Mouse (Mus musculus) forebrain, embryonic 14.5 days (tissue): ENCODE data around the gene Erc2. TPM values are rescaled to one million over a fixed set of nuclear protein-coding genes. Genes with fewer than 3 reads are reported as not detected.

Experiments used
- ATAC-seq: fragments of 200-750 bp; cut with Nextera tagmentation; 2 replicates; pipeline ENCODE4 v1.8.0; 2017; ENCODE audit warnings: mild to moderate bottlenecking, moderate library complexity
- DNase-seq: peaks from one replicate; pipeline ENCODE4 v3.0.0-alpha.2; 2015; ENCODE audit warnings: low spot score
- H3K27ac ChIP-seq: fragments of 300-500 bp; sonication (generic); 2 replicates; pipeline ENCODE4 v1.5.1; 2014; ENCODE audit warnings: low read depth, mild to moderate bottlenecking, control low read depth, low read length, moderate library complexity
- H3K27me3 ChIP-seq: fragments of 300-500 bp; sonication (generic); replicated peaks from 2 replicates; pipeline ENCODE4 v1.6.1; 2014; ENCODE audit warnings: low read length, control low read depth, mixed read lengths; ENCODE audit not compliant: control insufficient read depth, insufficient read depth
- H3K36me3 ChIP-seq: fragments of 300-500 bp; sonication (generic); 2 replicates; pipeline ENCODE4 v1.6.1; 2014; ENCODE audit warnings: low read length, control low read depth; ENCODE audit not compliant: control insufficient read depth, insufficient read depth
- H3K4me1 ChIP-seq: fragments of 300-500 bp; sonication (generic); 2 replicates; pipeline ENCODE4 v1.6.1; 2014; ENCODE audit warnings: antibody characterized with exemption, low read length, control low read depth; ENCODE audit not compliant: control insufficient read depth, insufficient read depth
- H3K4me2 ChIP-seq: fragments of 300-500 bp; sonication (generic); 2 replicates; pipeline ENCODE4 v1.6.1; 2014; ENCODE audit warnings: mild to moderate bottlenecking, control low read depth, low read length
- H3K4me3 ChIP-seq: fragments of 300-500 bp; sonication (generic); 2 replicates; pipeline ENCODE4 v1.5.1; 2014; ENCODE audit warnings: low read depth, low read length, control low read depth
- H3K9ac ChIP-seq: fragments of 300-500 bp; sonication (generic); 2 replicates; pipeline ENCODE4 v1.6.1; 2014; ENCODE audit warnings: mild to moderate bottlenecking, low read length, control low read depth, moderate library complexity
- H3K9me3 ChIP-seq: fragments of 300-500 bp; sonication (generic); replicated peaks from 2 replicates; pipeline ENCODE4 v1.6.1; 2016; ENCODE audit warnings: low read length, control low read depth, mixed read lengths; ENCODE audit not compliant: control insufficient read depth
- WGBS: fragments of 180-500 bp; shearing (Covaris S2); extraction: QIAGEN DNeasy Blood & Tissue Kit; methylation state at CpG from one replicate; pipeline ENCODE4 v1.1.7; 2014; 5-methylcytosine and 5-hydroxymethylcytosine counted together
- polyA plus RNA-seq: library from polyadenylated mRNA; unstranded; fragments of >200 nt; fragmentation: Nextera tagmentation; extraction: Ambion mirVana; gene quantifications from 2 replicates; pipeline ENCODE4 v1.2.1, GENCODE M21; 2014

Erc2 gene
- polyA plus RNA-seq, 1 experiment from 2014 or later: 40.6 TPM

DNA sequence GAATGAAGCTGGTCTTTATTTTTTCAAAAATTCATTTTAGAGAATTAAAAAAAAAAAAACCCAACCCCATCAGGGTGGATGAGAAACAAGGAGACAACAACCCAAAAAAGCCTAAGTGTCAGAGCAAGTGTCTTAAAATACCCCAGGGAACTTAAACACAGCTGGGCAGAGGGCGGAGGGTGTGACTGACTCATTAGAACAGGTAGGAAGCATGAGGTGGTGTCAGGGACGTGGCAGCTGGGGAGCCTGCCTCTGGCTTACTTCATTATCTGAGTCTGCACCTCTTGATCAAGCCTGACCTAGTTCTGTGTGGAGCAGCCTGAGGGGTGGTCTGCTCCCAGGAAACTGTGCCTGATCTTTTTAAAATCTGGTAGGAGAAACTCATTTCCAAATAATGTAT is 20.8 kb downstream of the Erc2 start:
- no peaks in the 10 kb centered on the region for H3K9me3 ChIP-seq
- H3K36me3 ChIP-seq: no peaks in the 10 kb centered on the region
- H3K4me2 ChIP-seq: no peak overlapping the region
- DNase-seq (no peak), ATAC-seq (no peak)
- no peak overlapping the region for H3K9ac ChIP-seq
- H3K27me3 ChIP-seq: no peaks in the 10 kb centered on the region
- H3K4me3 ChIP-seq: no peak overlapping the region
- H3K27ac ChIP-seq: no peak overlapping the region
- H3K4me1 ChIP-seq: no peaks in the 10 kb centered on the region
- WGBS: 74% methylated on average over 2 of the region's 2 CpGs

DNA sequence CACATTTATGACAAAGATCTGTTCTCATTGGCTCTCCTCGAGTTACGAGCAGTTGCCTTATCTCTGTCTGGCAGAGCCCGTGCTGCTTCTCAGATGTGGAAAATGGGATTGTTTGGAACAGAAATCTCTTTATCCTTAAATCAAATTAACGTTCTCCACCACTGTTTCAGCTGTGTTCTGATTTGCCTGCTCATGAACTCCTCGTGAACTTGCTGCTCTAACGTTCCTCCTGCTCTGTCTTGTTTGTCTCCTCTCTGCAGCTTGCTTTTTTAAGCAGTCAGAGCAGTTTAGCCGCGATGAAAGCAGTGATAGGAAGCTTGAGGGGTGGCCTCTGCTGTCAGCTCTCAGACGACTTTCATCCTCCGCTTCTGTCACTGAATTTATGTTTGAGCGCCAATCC is 32.4 kb downstream of the Erc2 start:
- Histone ChIP-seq H3K4me3 (no peak overlapping the region), H3K27ac (no peak overlapping the region), H3K4me2 (no peak overlapping the region), H3K9me3 (no peaks in the 10 kb centered on the region), H3K36me3 (peaks cover 12% of the 10 kb centered on the region; the same call in 1 of the 2 replicates), H3K27me3 (no peaks in the 10 kb centered on the region), H3K4me1 (no peaks in the 10 kb centered on the region), H3K9ac (no peak overlapping the region)
- ATAC-seq (no peak), DNase-seq (no peak)
- WGBS: 71% methylated on average over 11 of the region's 11 CpGs

DNA sequence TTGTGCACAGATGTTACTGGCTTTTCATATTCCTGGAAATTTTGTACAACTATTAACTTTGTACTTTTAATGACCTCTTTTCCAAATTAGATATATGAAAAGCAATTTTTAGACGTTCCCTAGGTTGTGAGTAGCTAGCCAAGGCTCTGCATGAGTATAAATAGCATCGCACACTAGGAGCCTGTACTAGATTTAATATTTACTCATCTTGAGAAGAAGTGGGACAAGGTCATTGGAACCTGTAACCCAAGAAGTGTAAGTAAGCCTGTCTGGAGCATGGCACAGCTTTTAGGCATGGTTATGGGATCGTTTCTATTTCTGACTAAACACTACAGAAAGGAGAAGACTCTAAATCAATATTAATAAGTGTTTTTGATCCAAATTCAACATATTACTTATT is 36.4 kb downstream of the Erc2 start:
- no peak overlapping the region for H3K27ac ChIP-seq
- no peaks in the 10 kb centered on the region for H3K9me3 ChIP-seq
- no peaks in the 10 kb centered on the region for H3K27me3 ChIP-seq
- H3K4me1 ChIP-seq: peaks cover 9% of the 10 kb centered on the region; the same call in 1 of the 2 replicates
- H3K4me3 ChIP-seq: no peak overlapping the region
- WGBS: 91% methylated on average over 3 of the region's 3 CpGs
- DNase-seq (no peak), ATAC-seq (no peak)
- no peak overlapping the region for H3K9ac ChIP-seq
- H3K36me3 ChIP-seq: 0 out of 2 replicates have a peak, but pooled peaks cover 2% of the 10 kb centered on the region
- no peak overlapping the region for H3K4me2 ChIP-seq

DNA sequence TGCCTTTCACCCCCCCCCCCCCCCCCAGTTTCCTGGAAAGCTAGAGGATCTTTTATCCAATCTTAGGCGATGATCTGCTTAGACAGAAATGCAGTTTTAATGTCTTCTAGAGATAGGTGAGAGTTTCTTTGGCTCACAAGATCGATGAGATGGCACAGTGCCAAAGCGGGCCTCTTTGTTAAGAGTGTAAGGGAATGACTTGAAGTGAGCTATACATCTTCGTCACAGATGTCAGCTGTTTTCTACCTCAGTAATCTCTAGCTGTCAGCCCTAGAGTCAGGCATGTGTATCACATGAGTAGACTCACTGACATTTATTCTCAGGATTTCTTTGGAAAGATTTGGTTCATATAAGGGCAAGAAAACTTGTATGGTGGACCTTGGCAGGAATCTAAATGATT is 39.2 kb downstream of the Erc2 start:
- ATAC-seq: peak; percentile 54; the same call in 1 of the 2 replicates
- no peaks in the 10 kb centered on the region for H3K9me3 ChIP-seq

DNA sequence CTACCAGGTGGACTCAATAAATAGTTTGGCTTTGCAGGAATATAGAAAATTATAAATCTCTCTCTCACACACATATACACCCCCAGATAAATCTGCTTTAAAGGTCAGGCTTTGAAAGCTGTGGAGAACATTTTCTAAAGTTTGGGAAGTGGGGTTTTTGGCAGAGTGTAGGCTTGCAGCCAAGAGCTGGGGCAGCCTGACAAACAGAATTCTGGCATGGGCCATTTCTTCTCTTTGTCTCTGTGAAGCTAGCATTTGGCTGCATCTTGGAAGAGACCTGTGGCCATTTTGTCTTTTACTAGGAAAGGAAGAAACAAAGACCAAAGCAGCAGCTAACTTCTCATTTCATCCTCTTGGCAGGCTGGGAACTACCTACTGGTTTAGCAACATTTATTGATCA is 40.0 kb downstream of the Erc2 start:
- Histone ChIP-seq H3K9ac (no peak overlapping the region), H3K9me3 (no peaks in the 10 kb centered on the region), H3K27me3 (no peaks in the 10 kb centered on the region), H3K4me3 (no peak overlapping the region), H3K27ac (no peak overlapping the region), H3K36me3 (no peaks in the 10 kb centered on the region), H3K4me2 (no peak overlapping the region), H3K4me1 (peaks cover 9% of the 10 kb centered on the region; the same call in 1 of the 2 replicates)
- ATAC-seq: no peak
- DNase-seq: peak; percentile 58

More for the DNA sequence above, 39.2 kb downstream of the Erc2 start:
- Histone ChIP-seq H3K4me2 (no peak overlapping the region), H3K27ac (no peak overlapping the region), H3K9ac (no peak overlapping the region), H3K27me3 (no peaks in the 10 kb centered on the region), H3K4me1 (peaks cover 9% of the 10 kb centered on the region; the same call in 1 of the 2 replicates), H3K36me3 (no peaks in the 10 kb centered on the region), H3K4me3 (no peak overlapping the region)
- 57% methylated on average over 4 of the region's 4 CpGs for WGBS
- DNase-seq: peak; percentile 64

DNA sequence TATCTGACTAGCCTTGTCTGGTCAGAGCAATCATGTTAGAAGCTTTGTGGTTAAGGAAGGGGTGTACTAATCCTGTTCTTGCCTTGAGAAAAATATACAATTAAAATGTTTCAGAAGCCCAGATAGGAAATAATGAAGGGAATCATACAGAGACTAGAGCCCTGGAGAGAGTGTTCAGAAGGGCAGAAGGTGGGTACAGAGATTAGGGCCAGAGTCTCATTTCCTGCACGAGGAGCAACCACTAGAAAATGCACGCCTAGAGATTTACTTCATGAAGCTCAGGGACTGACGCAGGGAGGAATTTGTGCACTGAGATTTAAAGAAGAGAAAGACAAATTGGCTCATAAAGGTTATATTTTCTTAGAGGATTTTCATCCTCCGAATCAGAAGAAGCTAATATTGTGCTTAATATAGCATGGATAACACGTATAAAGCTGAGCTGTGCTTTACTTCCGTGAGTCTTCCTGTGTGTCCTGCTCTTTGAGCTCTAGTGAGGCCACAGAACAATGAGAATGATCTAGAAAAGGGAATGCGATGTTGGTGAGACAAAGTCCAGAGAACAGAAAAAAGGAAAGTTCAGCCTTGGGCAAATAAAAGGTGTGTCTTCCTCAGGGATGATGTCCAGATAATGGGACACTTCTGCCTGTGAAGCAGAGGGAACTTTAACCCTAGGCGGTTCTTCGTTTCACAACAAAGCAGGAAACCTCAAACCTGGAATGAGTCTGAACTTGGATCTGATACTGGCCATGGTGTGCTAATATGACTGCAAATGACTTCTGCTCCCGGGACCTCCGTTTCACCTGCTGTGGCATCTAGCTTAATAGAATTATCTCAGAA is 45.0 kb downstream of the Erc2 start:
- H3K9me3 ChIP-seq: no peaks in the 10 kb centered on the region
- no peak for DNase-seq

DNA sequence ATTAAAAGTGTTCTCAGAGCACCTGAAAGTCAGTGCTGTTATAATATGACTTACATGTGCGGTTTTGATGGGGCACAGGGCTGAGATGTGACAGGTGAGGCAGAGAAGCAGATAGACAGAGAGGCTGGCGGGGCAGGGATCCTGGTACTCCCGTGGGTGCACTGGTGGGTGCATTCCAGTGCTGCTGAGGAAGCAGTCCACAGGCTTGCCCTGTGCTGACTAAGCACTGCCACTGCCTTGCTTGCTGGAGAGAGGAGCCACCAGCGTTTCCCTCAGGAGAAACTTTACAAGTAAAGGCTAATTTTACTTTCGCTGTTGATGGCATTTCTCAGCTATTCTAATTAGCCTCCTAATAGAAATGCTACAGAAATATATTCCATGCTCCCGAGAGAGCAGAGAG is 45.9 kb downstream of the Erc2 start:
- ATAC-seq: no peak
- H3K9me3 ChIP-seq: no peaks in the 10 kb centered on the region
- no peaks in the 10 kb centered on the region for H3K36me3 ChIP-seq
- no peaks in the 10 kb centered on the region for H3K27me3 ChIP-seq
- 76% methylated on average over 6 of the region's 6 CpGs for WGBS
- no peak for DNase-seq
- H3K4me1 ChIP-seq: no peaks in the 10 kb centered on the region
- no peak overlapping the region for H3K27ac ChIP-seq
- H3K9ac ChIP-seq: no peak overlapping the region
- no peak overlapping the region for H3K4me2 ChIP-seq
- no peak overlapping the region for H3K4me3 ChIP-seq

More for the DNA sequence above, 45.0 kb downstream of the Erc2 start:
- Histone ChIP-seq H3K9ac (no peak overlapping the region), H3K27ac (no peak overlapping the region), H3K36me3 (no peaks in the 10 kb centered on the region), H3K4me1 (peaks cover under 1% of the 10 kb centered on the region; the same call in 1 of the 2 replicates), H3K4me2 (no peak overlapping the region), H3K4me3 (no peak overlapping the region), H3K27me3 (no peaks in the 10 kb centered on the region)
- 90% methylated on average over 11 of the region's 11 CpGs for WGBS
- no peak for ATAC-seq

DNA sequence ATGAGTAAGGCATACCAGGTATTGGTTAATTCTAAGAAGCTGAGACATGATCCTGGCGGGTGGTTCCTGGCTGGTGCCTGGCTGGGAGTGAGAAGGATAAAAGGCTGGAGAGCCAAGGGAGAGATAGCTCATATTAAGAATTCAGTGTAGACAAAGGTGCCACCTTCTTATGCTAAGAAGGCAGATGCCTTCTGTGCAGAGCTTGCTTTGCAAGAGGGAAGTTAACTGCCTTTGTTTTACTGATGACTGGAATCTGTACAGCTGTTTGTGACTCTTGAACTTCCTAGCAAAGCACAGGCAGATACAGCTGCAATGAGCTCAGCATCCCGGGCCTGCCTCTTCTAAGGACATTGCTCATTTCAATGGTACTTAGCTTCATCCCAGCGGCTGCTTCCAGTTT is 47.7 kb downstream of the Erc2 start:
- no peaks in the 10 kb centered on the region for H3K27me3 ChIP-seq
- WGBS: 81% methylated on average over 3 of the region's 3 CpGs
- no peaks in the 10 kb centered on the region for H3K4me1 ChIP-seq
- no peaks in the 10 kb centered on the region for H3K9me3 ChIP-seq
- no peak overlapping the region for H3K27ac ChIP-seq
- H3K4me3 ChIP-seq: no peak overlapping the region
- no peak for DNase-seq
- no peak overlapping the region for H3K9ac ChIP-seq
- H3K4me2 ChIP-seq: no peak overlapping the region
- no peaks in the 10 kb centered on the region for H3K36me3 ChIP-seq
- ATAC-seq: no peak

DNA sequence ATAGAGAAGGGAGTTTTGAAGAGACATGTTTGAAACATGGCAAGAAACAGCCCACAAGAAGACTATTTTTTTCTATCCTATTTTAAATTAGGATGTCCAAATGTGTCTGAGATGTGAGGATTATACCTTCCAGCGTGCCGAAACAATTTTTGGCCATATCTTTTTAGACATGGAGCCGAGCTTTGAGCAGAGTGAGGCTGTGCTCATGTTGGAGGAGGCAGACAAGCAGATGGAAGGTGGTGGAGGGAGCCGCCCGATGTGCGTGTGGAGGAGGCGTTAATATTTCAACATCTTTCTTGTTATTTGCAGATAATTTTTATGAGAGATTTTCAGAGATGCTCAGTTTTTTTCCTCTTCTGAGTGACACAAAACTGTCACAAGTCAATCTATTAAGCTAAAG is 50.5 kb downstream of the Erc2 start:
- WGBS: 94% methylated on average over 7 of the region's 7 CpGs
- Histone ChIP-seq H3K4me2 (no peak overlapping the region), H3K9ac (no peak overlapping the region), H3K27ac (no peak overlapping the region), H3K4me1 (no peaks in the 10 kb centered on the region), H3K4me3 (no peak overlapping the region), H3K36me3 (no peaks in the 10 kb centered on the region), H3K9me3 (no peaks in the 10 kb centered on the region), H3K27me3 (no peaks in the 10 kb centered on the region)
- ATAC-seq (no peak), DNase-seq (no peak)
